Mouse (Mus musculus) hindbrain, postnatal 0 days (tissue): ENCODE measurements around the gene Fgf12. TPM values are rescaled to one million over a fixed set of nuclear protein-coding genes. Genes with fewer than 3 reads are reported as not detected.

Source experiments
- ATAC-seq: fragments of 200-750 bp; cut with Nextera tagmentation; 2 replicates; pipeline ENCODE4 v1.8.0; 2017; ENCODE audit warnings: mild to moderate bottlenecking, moderate TSS enrichment, moderate library complexity
- DNase-seq: peaks from one replicate; pipeline ENCODE4 v3.0.0-alpha.2; 2015; ENCODE audit warnings: low spot score
- H3K27ac ChIP-seq: fragments of 300-500 bp; sonication (generic); 2 replicates; pipeline ENCODE4 v1.5.1; 2014; ENCODE audit warnings: mild to moderate bottlenecking
- H3K27me3 ChIP-seq: fragments of 300-500 bp; sonication (generic); 2 replicates; pipeline ENCODE4 v1.6.1; 2014; ENCODE audit warnings: low read length, mixed read lengths; ENCODE audit not compliant: insufficient read depth
- H3K36me3 ChIP-seq: fragments of 300-500 bp; sonication (generic); 2 replicates; pipeline ENCODE4 v1.6.1; 2014; ENCODE audit warnings: low read length, mixed read lengths; ENCODE audit not compliant: insufficient read depth
- H3K4me1 ChIP-seq: fragments of 300-500 bp; sonication (generic); 2 replicates; pipeline ENCODE4 v1.6.1; 2014; ENCODE audit warnings: antibody characterized with exemption, low read length, mixed read lengths; ENCODE audit not compliant: insufficient read depth
- H3K4me2 ChIP-seq: fragments of 300-500 bp; sonication (generic); 2 replicates; pipeline ENCODE4 v1.6.1; 2014; ENCODE audit warnings: low read depth, mild to moderate bottlenecking, low read length, moderate library complexity, mixed read lengths
- H3K4me3 ChIP-seq: fragments of 300-500 bp; sonication (generic); 2 replicates; pipeline ENCODE4 v1.5.1; 2014; ENCODE audit warnings: low read length
- H3K9ac ChIP-seq: fragments of 300-500 bp; sonication (generic); replicated peaks from 2 replicates; pipeline ENCODE4 v1.6.1; 2014; ENCODE audit warnings: mild to moderate bottlenecking, low read length, moderate library complexity, mixed read lengths
- H3K9me3 ChIP-seq: fragments of 300-500 bp; sonication (generic); 2 replicates; pipeline ENCODE4 v1.6.1; 2016; ENCODE audit warnings: low read length, mixed read lengths
- CTCF ChIP-seq: IDR thresholded peaks from 2 replicates; pipeline ENCODE4 v1.5.1; 2016; ENCODE audit warnings: antibody characterized with exemption, control low read depth, low read depth
- WGBS: fragments of 180-500 bp; shearing (Covaris S2); extraction: QIAGEN DNeasy Blood & Tissue Kit; methylation state at CpG from one replicate; pipeline ENCODE4 v1.1.7; 2014; 5-methylcytosine and 5-hydroxymethylcytosine counted together
- polyA plus RNA-seq: library from polyadenylated mRNA; unstranded; fragments of >200 nt; fragmentation: Nextera tagmentation; extraction: Ambion mirVana; gene quantifications from 2 replicates; pipeline ENCODE4 v1.2.1, GENCODE M21; 2015
- total RNA-seq: library from RNA; depleted of rRNA; stranded (reverse); fragments of >200 nt; gene quantifications from 2 replicates; pipeline ENCODE4 v1.2.3, GENCODE M21; 2014

Fgf12 gene
- total and polyA plus RNA-seq, 2 experiments from 2014 or later = 39.8 to 70.4 TPM

GRCm38 (mm10) chr16:28446334-28447113, 306.3 kb downstream of the Fgf12 start:
- Histone ChIP-seq H3K9me3 (no peaks in the 10 kb centered on the region), H3K4me3 (peak overlapping the region; percentile 87), H3K4me1 (0 out of 2 replicates have a peak, but pooled peaks cover 10% of the 10 kb centered on the region), H3K36me3 (no peaks in the 10 kb centered on the region), H3K4me2 (peak overlapping the region; percentile 84), H3K27me3 (no peaks in the 10 kb centered on the region), H3K27ac (peak overlapping the region; percentile 85), H3K9ac (peak overlapping the region; percentile 81)
- ATAC-seq = peak; percentile 78
- TF ChIP-seq CTCF = no peak; the same call in 1 of the 2 replicates
- under 1% methylated on average over 68 of the region's 82 CpGs for WGBS
- DNase-seq = peak; percentile 65

GRCm38 (mm10) chr16:28445800-28446333, 307.0 kb downstream of the Fgf12 start:
- peak overlapping the region; percentile 81 for H3K9ac ChIP-seq
- H3K9me3 ChIP-seq = no peaks in the 10 kb centered on the region
- 0 out of 2 replicates have a peak, but pooled peaks cover 10% of the 10 kb centered on the region for H3K4me1 ChIP-seq
- H3K27me3 ChIP-seq = no peaks in the 10 kb centered on the region
- peak overlapping the region; percentile 85 for H3K27ac ChIP-seq
- peak; percentile 67 for DNase-seq
- H3K4me2 ChIP-seq = peak overlapping the region; percentile 84
- no peak for TF ChIP-seq CTCF
- H3K36me3 ChIP-seq = no peaks in the 10 kb centered on the region
- peak overlapping the region; percentile 87 for H3K4me3 ChIP-seq
- ATAC-seq = peak; percentile 51
- WGBS = under 1% methylated on average over 40 of the region's 42 CpGs

- Histone ChIP-seq H3K36me3 (no peaks in the 10 kb centered on the region), H3K9ac (peak overlapping the region; percentile 81), H3K4me2 (peak overlapping the region; percentile 84), H3K4me3 (peak overlapping the region; percentile 87), H3K4me1 (0 out of 2 replicates have a peak, but pooled peaks cover 10% of the 10 kb centered on the region), H3K27ac (peak overlapping the region; percentile 85; the same call in 1 of the 2 replicates), H3K27me3 (no peaks in the 10 kb centered on the region), H3K9me3 (no peaks in the 10 kb centered on the region)
- peak; percentile 69 for DNase-seq
- 1% methylated on average over 51 of the region's 51 CpGs for WGBS
- peak; percentile 42 for TF ChIP-seq CTCF
- ATAC-seq = peak; percentile 64; the same call in 1 of the 2 replicates
Observed at GRCm38 (mm10) chr16:28444993-28445799, 307.7 kb downstream of the Fgf12 start.

- DNase-seq (no peak), ATAC-seq (no peak)
- H3K4me2 ChIP-seq = no peak overlapping the region
- no peaks in the 10 kb centered on the region for H3K27me3 ChIP-seq
- WGBS = 96% methylated on average over 1 of the region's 1 CpGs
- no peaks in the 10 kb centered on the region for H3K36me3 ChIP-seq
- no peak overlapping the region for H3K4me3 ChIP-seq
- H3K27ac ChIP-seq = no peak overlapping the region
- H3K9ac ChIP-seq = no peak overlapping the region
- no peaks in the 10 kb centered on the region for H3K4me1 ChIP-seq
- H3K9me3 ChIP-seq = no peaks in the 10 kb centered on the region
- no peak for TF ChIP-seq CTCF
Observed at GRCm38 (mm10) chr16:28421617-28422016, 331.3 kb downstream of the Fgf12 start.

GRCm38 (mm10) chr16:28419693-28420299, 333.1 kb downstream of the Fgf12 start:
- H3K9ac ChIP-seq = no peak overlapping the region
- H3K4me2 ChIP-seq = no peak overlapping the region
- no peak overlapping the region for H3K4me3 ChIP-seq
- no peaks in the 10 kb centered on the region for H3K27me3 ChIP-seq
- ATAC-seq (no peak), DNase-seq (no peak)
- WGBS = 78% methylated on average over 3 of the region's 3 CpGs
- no peaks in the 10 kb centered on the region for H3K9me3 ChIP-seq
- TF ChIP-seq CTCF = no peak
- no peaks in the 10 kb centered on the region for H3K36me3 ChIP-seq
- H3K4me1 ChIP-seq = no peaks in the 10 kb centered on the region
- no peak overlapping the region for H3K27ac ChIP-seq

GRCm38 (mm10) chr16:28411210-28411817, 341.6 kb downstream of the Fgf12 start:
- Histone ChIP-seq H3K36me3 (no peaks in the 10 kb centered on the region), H3K9me3 (no peaks in the 10 kb centered on the region), H3K4me2 (no peak overlapping the region), H3K4me1 (no peaks in the 10 kb centered on the region; the same call in none of the 2 replicates), H3K4me3 (no peak overlapping the region), H3K27me3 (no peaks in the 10 kb centered on the region), H3K27ac (no peak overlapping the region), H3K9ac (no peak overlapping the region)
- ATAC-seq (no peak), DNase-seq (no peak)
- 67% methylated on average over 5 of the region's 5 CpGs for WGBS
- TF ChIP-seq CTCF = no peak
